Mouse (Mus musculus) bone marrow, adult 2 months (tissue): Measurements from ENCODE around the gene Proser3.

Source experiments
- CTCF ChIP-seq: fragments of 200-500 bp; IDR thresholded peaks from 2 replicates; pipeline ENCODE4 v1.5.1; 2011; ENCODE audit warnings: low read length, control low read depth; ENCODE audit not compliant: control insufficient read depth, insufficient read depth
- POLR2A ChIP-seq: fragments of 200-500 bp; IDR thresholded peaks from 2 replicates; pipeline ENCODE4 v1.6.1; 2011; ENCODE audit warnings: low read depth, mild to moderate bottlenecking, control low read depth, low read length, borderline replicate concordance; ENCODE audit not compliant: control insufficient read depth

GRCm38 (mm10) chr7:30579950-30580349 is 27.9 kb upstream of the Proser3 start:
- no peak for TF ChIP-seq CTCF
- TF ChIP-seq POLR2A: no peak
